Mouse (Mus musculus) hindbrain, postnatal 0 days (tissue): ENCODE measurements at regions not wholly inside any gene's neighbourhood (a gene's known extent, or its start where the extent isn't known, plus 50 kb on each side); places are given as distances from the start of the nearest gene placed in this dataset.

ENCODE experiments used
- ATAC-seq: fragments of 200-750 bp; cut with Nextera tagmentation; 2 replicates; pipeline ENCODE4 v1.8.0; 2017; ENCODE audit warnings: mild to moderate bottlenecking, moderate TSS enrichment, moderate library complexity
- DNase-seq: peaks from one replicate; pipeline ENCODE4 v3.0.0-alpha.2; 2015; ENCODE audit warnings: low spot score
- H3K27ac ChIP-seq: fragments of 300-500 bp; sonication (generic); 2 replicates; pipeline ENCODE4 v1.5.1; 2014; ENCODE audit warnings: mild to moderate bottlenecking
- H3K27me3 ChIP-seq: fragments of 300-500 bp; sonication (generic); 2 replicates; pipeline ENCODE4 v1.6.1; 2014; ENCODE audit warnings: low read length, mixed read lengths; ENCODE audit not compliant: insufficient read depth
- H3K36me3 ChIP-seq: fragments of 300-500 bp; sonication (generic); 2 replicates; pipeline ENCODE4 v1.6.1; 2014; ENCODE audit warnings: low read length, mixed read lengths; ENCODE audit not compliant: insufficient read depth
- H3K4me1 ChIP-seq: fragments of 300-500 bp; sonication (generic); 2 replicates; pipeline ENCODE4 v1.6.1; 2014; ENCODE audit warnings: antibody characterized with exemption, low read length, mixed read lengths; ENCODE audit not compliant: insufficient read depth
- H3K4me2 ChIP-seq: fragments of 300-500 bp; sonication (generic); 2 replicates; pipeline ENCODE4 v1.6.1; 2014; ENCODE audit warnings: low read depth, mild to moderate bottlenecking, low read length, moderate library complexity, mixed read lengths
- H3K4me3 ChIP-seq: fragments of 300-500 bp; sonication (generic); 2 replicates; pipeline ENCODE4 v1.5.1; 2014; ENCODE audit warnings: low read length
- H3K9ac ChIP-seq: fragments of 300-500 bp; sonication (generic); replicated peaks from 2 replicates; pipeline ENCODE4 v1.6.1; 2014; ENCODE audit warnings: mild to moderate bottlenecking, low read length, moderate library complexity, mixed read lengths
- H3K9me3 ChIP-seq: fragments of 300-500 bp; sonication (generic); 2 replicates; pipeline ENCODE4 v1.6.1; 2016; ENCODE audit warnings: low read length, mixed read lengths
- CTCF ChIP-seq: IDR thresholded peaks from 2 replicates; pipeline ENCODE4 v1.5.1; 2016; ENCODE audit warnings: antibody characterized with exemption, control low read depth, low read depth
- WGBS: fragments of 180-500 bp; shearing (Covaris S2); extraction: QIAGEN DNeasy Blood & Tissue Kit; methylation state at CpG from one replicate; pipeline ENCODE4 v1.1.7; 2014; 5-methylcytosine and 5-hydroxymethylcytosine counted together

DNA sequence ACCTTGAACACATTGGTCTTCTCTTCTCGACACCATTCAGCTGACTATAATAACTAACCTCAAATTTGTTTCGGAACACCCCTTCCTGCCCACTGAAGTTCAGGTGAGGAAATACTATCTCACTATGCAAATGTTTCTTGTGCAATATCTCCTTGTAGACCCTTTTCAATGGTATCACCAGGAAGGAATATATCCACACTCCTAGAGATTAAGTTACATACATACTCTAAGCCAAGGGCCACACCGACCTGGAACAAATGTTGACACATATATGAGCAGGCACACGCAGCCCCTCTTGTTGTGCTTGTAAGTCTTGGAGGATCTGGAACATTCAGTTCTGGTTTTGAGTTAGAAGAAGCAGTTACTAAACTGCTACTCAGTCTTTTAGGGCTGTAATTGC lies 303.7 kb downstream of the Tpbg start:
- H3K27me3 ChIP-seq, result no peaks in the 10 kb centered on the region
- no peaks in the 10 kb centered on the region for H3K9me3 ChIP-seq
- no peak for ATAC-seq
- no peak overlapping the region for H3K4me2 ChIP-seq
- no peak overlapping the region for H3K4me3 ChIP-seq
- H3K9ac ChIP-seq, result no peak overlapping the region
- H3K27ac ChIP-seq, result no peak overlapping the region
- H3K4me1 ChIP-seq, result no peaks in the 10 kb centered on the region
- no peak for TF ChIP-seq CTCF
- 92% methylated on average over 4 of the region's 4 CpGs for WGBS
- no peak for DNase-seq
- H3K36me3 ChIP-seq, result no peaks in the 10 kb centered on the region

DNA sequence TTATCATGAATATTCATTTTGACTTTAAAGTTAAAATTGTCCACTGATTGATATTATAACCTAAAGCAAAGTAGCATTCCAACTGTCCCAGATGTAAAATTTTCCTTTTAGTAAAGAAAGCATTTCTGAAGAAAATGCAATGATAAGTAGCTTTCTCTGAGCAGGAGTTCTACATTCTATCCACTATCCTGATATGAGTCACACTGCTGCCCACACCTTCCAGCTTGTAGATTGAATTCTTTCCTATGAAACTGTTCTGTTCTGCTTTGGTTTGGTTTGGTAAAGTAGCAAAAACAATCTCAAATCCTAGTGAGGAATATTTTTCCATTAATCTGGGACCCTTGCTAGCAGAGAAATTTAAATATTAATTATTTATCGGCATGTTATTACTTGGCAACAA lies 304.4 kb downstream of the Ube2cbp start:
- Histone ChIP-seq H3K4me3 (no peak overlapping the region), H3K27ac (no peak overlapping the region), H3K36me3 (no peaks in the 10 kb centered on the region), H3K4me1 (no peaks in the 10 kb centered on the region), H3K27me3 (no peaks in the 10 kb centered on the region), H3K9me3 (no peaks in the 10 kb centered on the region), H3K9ac (no peak overlapping the region), H3K4me2 (no peak overlapping the region)
- no peak for TF ChIP-seq CTCF
- WGBS, result 98% methylated on average over 1 of the region's 1 CpGs
- ATAC-seq, result no peak
- DNase-seq, result no peak

DNA sequence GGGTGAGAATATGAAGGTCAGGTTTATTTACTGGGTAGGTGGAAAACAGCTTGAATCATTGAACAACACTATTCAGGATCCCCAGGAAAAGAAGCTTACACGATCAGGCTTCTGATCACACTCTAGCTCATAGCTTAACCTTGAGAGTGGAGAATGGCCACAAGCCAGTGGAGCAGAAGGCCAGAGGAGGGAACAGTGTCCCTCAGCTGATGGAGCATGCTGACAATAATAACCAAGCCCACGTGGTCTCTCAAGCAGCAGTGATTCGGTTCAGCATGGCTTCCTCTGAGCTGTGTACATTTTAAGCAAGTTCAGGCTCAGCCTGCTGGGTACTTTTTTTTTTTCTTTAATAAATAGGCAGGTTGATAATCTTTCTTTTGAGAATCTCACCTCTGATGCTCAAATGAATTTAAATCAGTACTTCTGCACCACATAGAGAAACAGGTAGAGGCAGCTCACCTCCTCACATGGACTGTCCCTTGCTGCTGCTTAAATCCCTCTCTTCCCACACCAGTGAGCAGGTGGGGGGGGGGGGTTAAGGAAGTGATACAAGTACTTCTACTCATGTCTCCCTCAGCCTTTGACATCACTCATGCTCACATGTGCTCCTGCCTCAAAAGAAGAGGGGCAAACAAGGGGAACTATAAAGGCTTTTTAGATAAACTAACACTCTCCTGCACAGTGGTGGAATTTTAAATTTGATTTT lies 298.2 kb downstream of the Ube2cbp start:
- H3K27me3 ChIP-seq, result no peaks in the 10 kb centered on the region
- TF ChIP-seq CTCF, result no peak
- H3K36me3 ChIP-seq, result no peaks in the 10 kb centered on the region
- H3K9me3 ChIP-seq, result no peaks in the 10 kb centered on the region
- H3K4me1 ChIP-seq, result no peaks in the 10 kb centered on the region
- ATAC-seq (peak; percentile 88), DNase-seq (peak; percentile 71)
- no peak overlapping the region for H3K27ac ChIP-seq
- no peak overlapping the region for H3K4me3 ChIP-seq
- H3K4me2 ChIP-seq, result no peak overlapping the region
- H3K9ac ChIP-seq, result no peak overlapping the region
- 27% methylated on average over 3 of the region's 3 CpGs for WGBS

DNA sequence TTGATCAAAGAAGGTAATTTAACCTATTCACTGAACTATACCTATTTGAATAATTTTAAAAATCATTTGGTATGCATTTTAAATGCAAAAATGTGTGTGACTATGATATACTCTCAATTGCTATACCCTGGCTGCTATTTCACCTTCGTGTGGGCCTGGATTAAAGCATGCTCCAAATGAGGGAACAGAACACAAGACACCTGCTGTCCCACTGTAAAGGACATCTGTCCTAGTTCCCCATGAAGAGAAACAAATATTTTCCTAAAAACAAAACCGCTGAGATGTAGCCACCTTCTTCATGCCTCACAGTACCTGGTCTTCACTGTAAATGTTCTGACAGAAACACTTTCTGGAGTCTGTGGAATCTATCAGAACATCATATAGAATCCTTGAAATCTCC lies 294.0 kb downstream of the Ube2cbp start:
- Histone ChIP-seq H3K9me3 (no peaks in the 10 kb centered on the region), H3K9ac (no peak overlapping the region), H3K4me2 (no peak overlapping the region), H3K27me3 (no peaks in the 10 kb centered on the region), H3K36me3 (no peaks in the 10 kb centered on the region), H3K27ac (no peak overlapping the region), H3K4me3 (no peak overlapping the region), H3K4me1 (no peaks in the 10 kb centered on the region)
- WGBS, result 82% methylated on average over 2 of the region's 2 CpGs
- no peak for TF ChIP-seq CTCF
- no peak for DNase-seq
- ATAC-seq, result no peak

DNA sequence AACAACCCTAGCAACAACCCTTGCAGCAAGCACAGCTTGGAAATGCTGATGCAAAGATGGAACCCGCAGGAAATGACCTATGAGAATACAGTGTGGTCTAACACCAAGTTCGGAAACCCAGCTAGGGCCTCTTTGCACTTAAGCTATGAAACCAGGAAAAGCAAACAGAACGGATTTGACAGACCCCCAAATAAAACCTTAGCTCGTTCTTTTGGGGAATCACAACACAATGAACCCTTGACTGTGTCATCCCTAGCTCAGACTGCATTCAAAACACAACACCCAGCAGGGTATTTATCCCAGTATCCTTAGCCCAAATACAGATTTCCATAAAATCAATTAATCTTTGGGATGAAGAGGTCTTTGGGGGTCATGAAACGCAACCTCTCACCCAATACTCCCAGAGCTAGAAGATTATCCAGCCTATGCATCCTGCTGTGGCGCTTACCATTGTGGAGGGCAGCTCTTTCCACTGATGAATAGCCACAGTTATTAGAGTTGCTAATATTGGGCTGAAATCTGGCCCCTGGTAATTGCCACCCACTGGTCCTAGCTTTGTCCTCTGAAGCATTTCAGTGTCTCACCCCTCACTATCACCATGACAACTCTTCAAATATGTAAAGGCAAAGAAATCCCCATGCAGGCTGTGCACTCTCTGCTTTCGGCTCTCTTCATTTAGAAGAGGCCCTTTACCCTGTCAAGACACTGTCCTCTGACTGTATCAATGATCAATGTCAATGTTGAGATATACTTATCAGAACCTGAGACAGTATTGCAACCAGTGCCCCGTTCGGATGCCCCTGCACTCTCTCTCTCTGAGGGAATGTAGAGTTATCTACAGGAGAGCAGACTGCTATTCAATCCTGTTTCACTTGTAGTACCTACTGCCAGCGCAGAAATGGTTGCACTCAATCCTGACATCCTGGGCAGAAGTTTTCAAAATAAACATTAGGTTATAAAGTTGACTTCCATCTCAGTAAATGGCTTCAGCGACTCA lies 277.7 kb downstream of the Ube2cbp start:
- H3K9ac ChIP-seq, result no peak overlapping the region
- H3K36me3 ChIP-seq, result no peaks in the 10 kb centered on the region
- H3K4me2 ChIP-seq, result no peak overlapping the region
- H3K4me3 ChIP-seq, result no peak overlapping the region
- H3K27me3 ChIP-seq, result no peaks in the 10 kb centered on the region
- WGBS, result 27% methylated on average over 11 of the region's 11 CpGs
- no peaks in the 10 kb centered on the region for H3K4me1 ChIP-seq
- DNase-seq, result peak; percentile 20
- H3K9me3 ChIP-seq, result no peaks in the 10 kb centered on the region
- no peak overlapping the region for H3K27ac ChIP-seq
- ATAC-seq, result peak; percentile 76
- no peak for TF ChIP-seq CTCF

DNA sequence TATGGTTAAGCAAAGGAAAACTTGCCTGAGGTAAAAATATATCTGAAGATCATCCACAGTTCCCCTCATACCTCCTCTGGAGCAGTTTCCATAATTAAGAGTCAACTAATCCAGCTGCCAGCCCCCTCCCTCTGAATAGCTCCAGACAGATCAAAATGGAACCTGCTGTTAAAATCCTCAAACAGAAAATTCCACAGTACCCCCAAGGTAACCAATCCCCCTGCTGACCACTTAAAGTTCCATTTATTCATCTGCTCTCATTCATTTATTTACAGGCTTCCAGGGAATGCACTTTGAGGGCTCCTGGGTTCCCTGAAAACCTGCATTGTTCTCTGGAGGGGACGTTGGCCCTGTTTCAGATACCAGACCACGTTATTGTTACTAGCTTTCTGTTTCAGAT lies 275.9 kb downstream of the Ube2cbp start:
- no peak for ATAC-seq
- H3K4me3 ChIP-seq, result no peak overlapping the region
- no peaks in the 10 kb centered on the region for H3K9me3 ChIP-seq
- WGBS, result 16% methylated on average over 2 of the region's 2 CpGs
- H3K9ac ChIP-seq, result no peak overlapping the region
- H3K36me3 ChIP-seq, result no peaks in the 10 kb centered on the region
- H3K27me3 ChIP-seq, result no peaks in the 10 kb centered on the region
- TF ChIP-seq CTCF, result no peak
- no peaks in the 10 kb centered on the region for H3K4me1 ChIP-seq
- no peak for DNase-seq
- no peak overlapping the region for H3K4me2 ChIP-seq
- no peak overlapping the region for H3K27ac ChIP-seq
